Mouse (Mus musculus) heart, adult 10 weeks (tissue): ENCODE results near the gene Mcat. TPM values are rescaled to one million over a fixed set of nuclear protein-coding genes. Genes with fewer than 3 reads are reported as not detected.

Experiments used
- polyA plus RNA-seq: library from polyadenylated mRNA; stranded (reverse); fragments of 350-450 nt; fragmentation: Illumina TruSeq; extraction: RNeasy Lipid Tissue Mini Kit (QIAGEN cat#74804); gene quantifications from one replicate; pipeline ENCODE4 v1.2.3, GENCODE M21; 2014; ENCODE audit warnings: low read depth, low replicate concordance

The Mcat gene
- 37.8 TPM for polyA plus RNA-seq

GRCm38 (mm10) chr15:83563327-83563856, at the start of gene Mcat, which contains the start of gene Tspo:
Gene Mcat (minus strand): TSS chr15:83563787.
Gene Tspo (plus strand): TSS chr15:83563592.

GRCm38 (mm10) chr15:83594513-83595363, 31.2 kb upstream of the Mcat start, which contains the start of gene Ttll12:
Gene Ttll12 (minus strand): TSS chr15:83595157.

GRCm38 (mm10) chr15:83526424-83527091, 37.0 kb downstream of the Mcat start, which contains the start of gene Bik:
Gene Bik (plus strand): TSS chr15:83526862.

GRCm38 (mm10) chr15:83510805-83511405, 52.7 kb downstream of the Mcat start, which contains the start of gene Ttll1:
Gene Ttll1 (minus strand): TSS chr15:83510893.

Other genes starting within 250 kb of the Mcat start
- 11.2 TPM for gene Arfgap3, start 213.5 kb downstream of the Mcat start, polyA plus RNA-seq
- gene Pacsin2, start 99.2 kb downstream of the Mcat start, polyA plus RNA-seq = 176 TPM
- 62.2 TPM for gene Ttll1, start 52.9 kb downstream of the Mcat start, polyA plus RNA-seq
- 12.0 TPM for gene Bik, start 36.9 kb downstream of the Mcat start, polyA plus RNA-seq
- 62.3 TPM for gene Tspo, start 195 bp downstream of the Mcat start, polyA plus RNA-seq
- gene Ttll12, start 31.4 kb upstream of the Mcat start, polyA plus RNA-seq = 5.9 TPM
- 0.60 TPM for gene Scube1, start 161.2 kb upstream of the Mcat start, polyA plus RNA-seq
- not detected for gene Mpped1, start 215.7 kb upstream of the Mcat start, polyA plus RNA-seq